Mouse (Mus musculus) ES-E14 (cell line): Measurements from ENCODE around the gene Clec4a1.

Experiments used
- CHD2 ChIP-seq: IDR thresholded peaks from 2 replicates; pipeline ENCODE4 v1.6.1; 2014; ENCODE audit warnings: mild to moderate bottlenecking, low read depth, low read length, inconsistent platforms
- HCFC1 ChIP-seq: IDR thresholded peaks from 2 replicates; pipeline ENCODE4 v1.6.1; 2012; ENCODE audit warnings: low read length, inconsistent platforms, borderline replicate concordance; ENCODE audit not compliant: insufficient read depth

DNA sequence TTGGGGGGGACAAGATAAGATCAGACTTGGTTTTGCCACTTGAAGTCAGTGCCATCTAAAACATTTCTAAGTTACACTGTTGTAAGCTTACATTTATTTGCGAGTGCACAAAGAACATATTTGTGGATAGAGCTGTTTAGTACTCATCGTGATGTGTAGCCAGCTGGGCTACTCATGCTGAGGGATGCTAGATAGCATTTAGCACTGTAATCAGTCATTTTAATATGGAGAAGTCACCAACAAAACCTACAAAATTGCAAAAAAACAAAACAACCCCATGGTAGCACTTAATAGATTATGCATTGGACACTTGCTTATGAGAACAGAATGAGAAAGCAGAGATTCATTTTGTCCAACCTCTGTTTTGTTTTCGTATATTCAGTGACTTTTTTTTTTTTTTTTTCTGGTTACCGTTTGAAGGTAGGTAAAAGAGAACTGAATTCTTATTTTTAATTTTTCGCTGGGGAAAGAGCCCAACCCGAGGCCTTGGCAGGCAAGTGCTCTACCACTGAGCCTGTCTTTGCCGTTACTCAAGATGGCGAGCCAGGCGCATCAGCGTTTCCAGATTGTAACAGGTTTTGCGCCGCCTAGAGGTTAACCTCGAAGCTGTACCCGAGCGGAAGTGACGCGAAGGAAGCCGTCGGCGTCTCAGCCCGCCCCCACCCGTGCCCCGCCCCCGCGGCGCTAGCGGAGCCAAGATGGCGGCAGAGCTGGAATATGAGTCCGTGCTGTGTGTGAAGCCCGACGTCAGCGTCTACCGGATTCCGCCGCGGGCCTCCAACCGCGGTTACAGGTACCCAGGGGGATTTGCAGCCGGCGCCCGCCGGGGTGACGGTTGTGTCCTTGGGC is 47.6 kb upstream of the Clec4a1 start, which contains the start of gene Necap1:
- TF ChIP-seq CHD2 (no peak), HCFC1 (peak; percentile 48; the same call in 1 of the 2 replicates)
